Mouse (Mus musculus) testis, adult 2 months (tissue): Measurements from ENCODE around the gene Tsen54.

Source experiments
- CTCF ChIP-seq: fragments of 200-500 bp; IDR thresholded peaks from 2 replicates; pipeline ENCODE4 v1.5.1; 2012; ENCODE audit warnings: low read depth, mild to moderate bottlenecking, inconsistent platforms, low read length, moderate library complexity; ENCODE audit not compliant: control insufficient read depth, insufficient read depth, insufficient replicate concordance
- POLR2A ChIP-seq: fragments of 200-500 bp; IDR thresholded peaks from 2 replicates; pipeline ENCODE4 v1.6.1; 2012; ENCODE audit warnings: low read depth, mild to moderate bottlenecking, inconsistent platforms, low read length, moderate library complexity; ENCODE audit not compliant: control insufficient read depth

DNA sequence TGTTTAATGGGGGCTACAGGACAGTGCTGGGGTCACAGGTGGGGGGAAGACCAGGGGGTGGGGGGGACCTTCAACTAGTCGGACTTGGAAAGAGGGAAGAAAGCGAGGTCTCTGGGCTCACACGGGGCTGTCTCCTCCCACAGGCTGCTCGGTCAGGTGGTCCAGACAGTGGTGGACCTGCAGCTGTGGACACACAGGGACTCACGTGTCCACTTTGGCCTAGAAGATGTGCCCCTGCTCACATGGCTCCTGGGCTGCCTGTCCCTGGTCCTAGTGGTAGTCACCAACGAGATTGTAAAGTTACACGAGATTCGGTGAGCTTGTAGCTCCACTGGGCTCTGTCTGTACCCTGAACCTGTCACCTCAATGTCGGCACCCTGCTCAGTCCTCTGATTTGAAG is 16.9 kb upstream of the Tsen54 start:
- TF ChIP-seq POLR2A (no peak), CTCF (no peak)
